Mouse (Mus musculus) layer of hippocampus, adult 6 months (tissue): ENCODE data around the gene Grhpr. TPM values are rescaled to one million over a fixed set of nuclear protein-coding genes. Genes with fewer than 3 reads are reported as not detected.

ENCODE experiments used
- long read RNA-seq, 2 experiments: library from polyadenylated mRNA; unstranded; transcript quantifications; one replicate each; pipeline ENCODE4 v2.0.0; 2019 to 2020
- polyA plus RNA-seq: library from polyadenylated mRNA; unstranded; fragments of <200 nt; fragmentation: Nextera tagmentation; gene quantifications from 2 replicates; pipeline ENCODE4 v1.2.3, GENCODE M21; 2021

Grhpr gene
- polyA plus RNA-seq: 58.9 and 62.7 TPM in 2 replicates
- long read RNA-seq, experiment 1, transcript Grhpr-201 (9 exons, 1,280 nt): major isoform, 80 of 89 reads
- long read RNA-seq, experiment 1, partial matches to known transcripts: 6 of 89 reads
- long read RNA-seq, experiment 1, other reads (novel, unspliced or antisense): 3 of 89 reads
- long read RNA-seq, experiment 2, transcript Grhpr-201 (9 exons, 1,280 nt): major isoform, 102 of 112 reads
- long read RNA-seq, experiment 2, partial matches to known transcripts: 5 of 112 reads
- long read RNA-seq, experiment 2, other reads (novel, unspliced or antisense): 5 of 112 reads

DNA sequence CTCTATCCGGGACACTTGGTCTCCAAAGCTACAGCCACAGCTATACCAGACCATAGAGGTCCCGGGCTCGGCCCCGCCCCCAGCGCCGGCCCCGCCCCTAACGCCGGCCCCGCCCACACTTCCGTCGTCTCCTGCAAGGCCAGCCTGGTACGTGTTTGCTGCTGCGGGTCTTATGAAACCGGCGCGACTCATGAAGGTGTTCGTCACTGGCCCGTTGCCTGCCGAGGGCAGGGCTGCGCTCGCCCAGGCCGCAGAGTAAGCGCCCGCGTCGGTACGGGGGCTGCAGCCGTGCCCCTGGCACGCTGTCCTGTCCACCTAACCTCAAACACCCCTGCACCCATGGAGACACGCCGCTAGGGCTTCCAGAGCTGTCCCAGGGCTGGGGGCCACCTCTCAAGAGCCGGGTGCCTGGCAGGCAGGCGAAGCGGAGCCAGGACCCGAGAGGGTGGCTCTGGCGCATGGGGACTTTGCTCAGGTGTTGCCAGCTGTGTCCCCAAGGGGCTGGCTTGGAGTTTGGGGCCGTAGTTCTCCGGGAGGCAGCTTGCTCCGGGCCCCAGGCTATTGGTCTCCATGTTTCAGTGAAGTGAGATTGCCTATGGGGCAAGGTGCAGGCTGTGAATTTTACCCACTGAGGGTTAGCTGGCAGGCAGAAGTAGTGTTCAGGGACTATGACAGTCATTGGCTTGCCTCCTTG, at the start of gene Grhpr:
Gene Grhpr (plus strand): TSS at position 116 of the 694 bp plus-strand sequence.

DNA sequence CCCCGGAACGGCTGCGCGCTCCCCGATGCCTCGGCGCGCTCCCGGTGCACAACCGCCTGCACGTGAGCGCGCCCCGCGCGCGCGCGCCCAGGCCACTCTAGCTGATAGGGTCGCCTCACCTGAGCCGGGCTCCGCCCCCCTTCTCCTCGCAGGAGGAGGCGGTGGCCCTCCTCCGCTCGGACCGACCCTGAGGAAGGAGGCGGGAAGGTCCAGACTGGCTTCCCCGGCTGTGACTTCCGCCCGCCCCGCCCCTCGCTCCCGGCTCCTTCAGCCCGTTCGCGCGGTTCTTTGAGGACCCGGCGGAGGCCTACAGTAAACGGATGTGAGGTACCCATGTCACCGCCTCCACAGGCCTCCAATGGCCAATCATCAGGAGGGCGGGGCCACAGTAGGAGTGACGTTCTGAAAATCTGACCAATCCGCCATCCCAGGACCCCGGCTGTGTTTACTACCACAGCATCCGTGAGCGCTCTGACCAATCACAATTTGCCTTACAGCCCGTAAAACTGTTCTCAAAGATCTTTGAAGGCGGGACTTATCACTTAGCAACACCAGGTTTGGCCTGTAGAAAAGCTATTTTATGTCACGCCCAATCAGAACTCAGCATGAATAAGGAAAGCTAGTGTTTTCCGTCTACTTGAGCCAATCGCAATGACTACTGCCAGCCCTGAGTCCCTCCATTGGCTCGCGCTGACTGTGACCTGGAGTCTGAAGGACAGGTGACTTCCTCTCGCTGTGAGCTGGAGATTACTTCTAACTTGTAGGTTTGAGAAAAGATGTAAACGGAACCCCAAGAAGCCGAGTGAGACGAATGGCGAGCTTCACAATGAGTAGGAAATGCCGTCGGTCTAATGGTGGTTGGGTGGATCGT, 31.1 kb downstream of the Grhpr start, which contains the start of gene Zbtb5:
Gene Zbtb5 (minus strand): TSS at position 308 of the 871 bp plus-strand sequence.

DNA sequence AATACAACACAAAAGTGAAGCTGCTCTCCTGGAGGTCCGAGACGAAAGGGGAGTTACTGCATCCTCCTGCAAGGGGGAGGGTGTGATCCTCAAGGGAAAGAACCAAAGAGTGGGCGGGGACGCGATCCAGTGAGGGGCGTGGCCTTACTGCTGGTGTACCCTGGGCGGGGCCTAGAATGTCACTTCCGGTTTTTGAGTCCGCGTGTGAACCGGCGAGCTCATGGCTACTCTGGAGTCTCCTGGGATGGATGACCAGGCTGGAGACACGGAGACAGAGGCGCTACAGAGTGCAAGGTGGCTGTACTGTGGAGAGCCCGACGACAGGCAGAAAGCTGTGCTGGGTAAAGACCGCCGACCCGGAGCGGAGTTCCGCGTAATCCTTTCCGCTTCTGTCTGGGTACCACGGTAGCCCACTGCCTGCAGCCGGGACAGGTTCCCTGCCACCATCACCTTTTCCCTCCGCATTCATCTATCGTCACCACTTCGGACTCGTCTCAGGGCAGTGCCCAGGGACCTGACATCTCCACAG, 37.3 kb downstream of the Grhpr start, which contains the start of gene Polr1e:
Gene Polr1e (plus strand): TSS at position 132 of the 529 bp plus-strand sequence.

Other genes with a start within 250 kb of the Grhpr start
- 18.1 and 18.8 TPM in 2 replicates for gene Zcchc7, start 225.5 kb upstream of the Grhpr start, polyA plus RNA-seq
- 3.2 and 4.2 TPM in 2 replicates for gene Zbtb5, start 31.0 kb downstream of the Grhpr start, polyA plus RNA-seq
- 9.1 and 11.3 TPM in 2 replicates for gene Polr1e, start 37.2 kb downstream of the Grhpr start, polyA plus RNA-seq
- 12.8 and 14.2 TPM in 2 replicates for gene Fbxo10, start 103.2 kb downstream of the Grhpr start, polyA plus RNA-seq
- gene Tomm5, start 126.7 kb downstream of the Grhpr start, polyA plus RNA-seq: 197 and 204 TPM in 2 replicates
- gene Frmpd1, start 203.5 kb downstream of the Grhpr start, polyA plus RNA-seq: 3.2 and 3.5 TPM in 2 replicates